Mouse (Mus musculus): Measurements from ENCODE around the gene Sbk3. TPM values are rescaled to one million over a fixed set of nuclear protein-coding genes. Genes with fewer than 3 reads are reported as not detected.
A peak's percentile ranks its signal among the peaks of the same experiment; 100 is the strongest.
"Not testable (repeated sequence)": the region's sequence is repeated elsewhere in the genome, so short reads cannot be mapped to it uniquely, and the experiment has no call there.

Gene Sbk3
- 0.37 and 0.64 TPM in 2 replicates for total RNA-seq (2021)
- long read RNA-seq, experiment 1 = 0 reads
- long read RNA-seq, experiment 2 = 0 reads

- no peak for DNase-seq
These were observed at the start of gene Sbk3 for GRCm38 (mm10) chr7:4971068-4971467. Gene Sbk3, minus strand, starts transcription at chr7:4971168.

GRCm38 (mm10) chr7:5020685-5021084 is 49.7 kb upstream of the Sbk3 start:
- DNase-seq = no peak

GRCm38 (mm10) chr7:5020000-5020681 is 49.2 kb upstream of the Sbk3 start, which contains the start of the genes Zfp865 and Ccdc106:
Gene Zfp865, plus strand, starts transcription at chr7:5020376.
Gene Ccdc106, plus strand, starts transcription at chr7:5020553.
- DNase-seq = peak; percentile 100

GRCm38 (mm10) chr7:5019576-5019975 is 48.6 kb upstream of the Sbk3 start:
- not testable (repeated sequence) for DNase-seq

DNA sequence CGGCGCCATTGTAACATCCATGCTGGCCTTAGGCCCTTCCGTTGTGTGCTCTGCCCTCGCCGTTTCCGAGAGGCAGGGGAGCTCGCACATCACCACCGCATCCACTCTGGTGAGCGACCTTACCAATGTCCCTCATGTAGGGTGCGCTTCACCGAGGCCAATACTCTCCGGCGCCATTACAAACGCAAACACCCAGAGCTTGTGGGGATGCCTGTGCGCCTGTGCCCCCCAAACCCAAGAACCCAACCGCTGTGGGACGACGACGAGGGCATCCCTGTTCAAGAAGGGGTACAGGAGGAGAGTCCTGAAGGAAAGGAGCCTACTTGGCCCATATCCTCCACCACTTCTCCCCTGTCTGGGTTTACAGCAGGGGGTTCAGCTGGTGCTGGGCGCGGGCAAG is 47.0 kb upstream of the Sbk3 start:
- no peak for DNase-seq

- DNase-seq = peak; percentile 27
These were observed 46.4 kb upstream of the Sbk3 start for GRCm38 (mm10) chr7:5017352-5017751.

DNA sequence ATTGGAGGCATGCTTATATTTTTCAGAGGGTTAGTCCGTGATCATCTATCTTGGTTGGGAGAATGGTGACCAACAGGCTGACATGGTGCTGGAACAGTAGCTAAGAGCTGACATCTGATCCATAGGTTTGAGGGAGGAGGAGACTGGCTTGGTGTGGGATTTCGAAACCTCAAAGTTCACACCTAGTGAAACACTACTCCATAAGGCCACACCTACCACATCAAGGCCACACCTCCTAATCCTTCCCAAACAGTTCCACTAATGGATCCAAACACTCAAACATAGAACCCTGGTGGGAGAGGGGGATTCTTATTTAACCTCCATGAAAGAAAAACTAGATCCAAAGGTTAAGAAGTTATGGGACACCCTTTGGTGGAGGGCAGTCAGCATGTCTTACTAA is 46.0 kb upstream of the Sbk3 start:
- no peak for DNase-seq

GRCm38 (mm10) chr7:5016057-5016456 is 45.1 kb upstream of the Sbk3 start:
- DNase-seq = no peak

- DNase-seq = peak; percentile 98
These were observed 44.4 kb upstream of the Sbk3 start, which contains the start of gene Gm44973 for GRCm38 (mm10) chr7:5015118-5016001. Gene Gm44973, plus strand, starts transcription at chr7:5015496.

- peak; percentile 98 for DNase-seq
These were observed 43.5 kb upstream of the Sbk3 start, which contains the start of the genes Zfp524 and Fiz1 for GRCm38 (mm10) chr7:5014251-5015117. Gene Zfp524, plus strand, starts transcription at chr7:5014415. Gene Fiz1, minus strand, starts transcription at chr7:5014697.

DNA sequence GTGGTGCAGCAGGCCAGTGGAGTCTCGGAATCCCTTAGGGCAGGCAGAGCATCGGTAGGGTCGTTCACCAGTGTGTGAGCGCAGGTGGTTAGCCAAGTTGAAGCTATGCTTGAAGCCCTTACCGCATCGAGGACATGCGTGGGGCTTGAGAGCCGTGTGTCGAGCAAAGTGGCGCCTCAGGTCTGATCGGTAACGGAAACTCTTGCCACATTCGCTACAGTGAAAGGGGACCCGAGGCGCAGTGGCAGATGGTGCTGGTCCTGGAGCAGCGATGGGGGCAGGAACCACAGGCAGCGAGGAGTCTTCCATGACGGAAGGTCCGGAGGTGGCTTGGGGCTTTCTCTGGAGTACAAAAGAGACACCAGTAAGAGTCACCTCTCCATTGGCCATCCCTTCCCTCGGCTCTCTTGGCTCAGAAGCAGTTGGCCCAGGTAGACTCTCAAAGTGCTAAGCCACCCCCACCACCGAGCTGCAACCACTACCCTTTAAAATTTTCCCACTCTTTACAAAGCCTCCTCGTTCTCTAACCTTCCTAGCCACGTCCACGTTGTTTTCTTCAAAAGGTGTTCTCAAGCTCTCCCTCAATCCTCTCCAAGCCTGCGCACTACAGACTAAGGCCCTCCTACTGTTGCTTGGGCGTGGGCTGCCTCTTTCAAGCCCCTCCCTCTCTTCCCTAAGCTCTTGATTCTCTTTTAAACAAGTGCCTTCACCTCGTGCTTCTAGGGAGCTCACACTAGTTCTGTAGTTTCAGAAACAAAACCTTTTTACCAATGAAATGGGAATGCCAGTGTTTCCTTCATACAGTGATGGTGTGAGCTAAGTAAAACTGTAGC is 41.9 kb upstream of the Sbk3 start:
- no peak for DNase-seq

DNA sequence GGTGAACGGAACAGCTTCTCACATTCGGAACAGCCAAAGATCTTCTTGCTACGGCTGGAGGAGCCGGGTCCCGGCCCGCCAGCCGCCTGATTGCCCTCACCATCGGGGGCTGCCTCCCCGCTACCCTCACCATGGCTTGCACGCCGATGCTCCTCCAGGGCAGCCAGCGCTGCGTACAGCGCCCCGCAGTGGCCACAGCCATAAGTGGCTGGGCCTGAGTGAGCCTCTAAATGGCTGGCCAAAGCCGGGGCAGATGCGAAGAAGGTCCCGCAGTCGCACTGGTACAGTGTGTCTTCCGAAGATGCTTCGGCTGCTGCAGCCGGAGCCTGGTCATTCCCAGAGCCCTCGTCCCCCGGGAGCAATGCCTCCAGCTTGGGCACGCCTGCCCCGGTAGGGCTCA is 37.3 kb upstream of the Sbk3 start:
- no peak for DNase-seq

GRCm38 (mm10) chr7:5002876-5003275 is 31.9 kb upstream of the Sbk3 start:
- DNase-seq = not testable (repeated sequence)

DNA sequence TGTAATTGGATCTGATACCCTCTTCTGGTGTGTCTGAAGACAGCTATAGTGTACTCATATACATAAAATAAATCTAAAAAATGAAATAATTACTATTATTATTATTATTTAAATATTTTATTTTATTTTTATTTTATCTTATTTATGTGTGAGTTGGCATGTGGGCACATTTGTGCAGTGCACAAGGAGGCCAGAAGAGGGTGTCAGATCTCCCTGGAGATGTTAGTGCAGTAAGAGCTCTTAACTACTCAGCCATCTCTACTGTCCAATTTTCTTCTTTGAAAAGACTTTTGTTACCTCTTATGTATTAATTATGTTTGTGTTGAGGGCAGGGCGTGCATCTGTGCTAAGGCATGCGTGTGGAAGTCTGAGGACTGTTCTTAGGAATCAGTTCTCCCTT is 28.9 kb upstream of the Sbk3 start:
- DNase-seq = peak; percentile 61

GRCm38 (mm10) chr7:4996934-4997333 is 26.0 kb upstream of the Sbk3 start:
- DNase-seq = no peak

GRCm38 (mm10) chr7:4996003-4996895 is 25.3 kb upstream of the Sbk3 start, which contains the start of gene Zfp579:
Gene Zfp579, minus strand, starts transcription at chr7:4996158.
- DNase-seq = peak; percentile 98

GRCm38 (mm10) chr7:4995268-4996002 is 24.5 kb upstream of the Sbk3 start:
- no peak for DNase-seq

GRCm38 (mm10) chr7:4993999-4994788 is 23.2 kb upstream of the Sbk3 start:
- DNase-seq = no peak
